Mouse (Mus musculus): ENCODE measurements around the gene Uqcr11. TPM values are rescaled to one million over a fixed set of nuclear protein-coding genes. Genes with fewer than 3 reads are reported as not detected.

The Uqcr11 gene
- total RNA-seq, 2 experiments from 2014 or later = 373 to 394 TPM

- Histone ChIP-seq H3K4me3 (no peak overlapping the region), H3K27ac (no peak overlapping the region)
- intact Hi-C loops (cut with DNase I) = no loop called here
- TF ChIP-seq CTCF (IDR thresholded peaks at IDR 0.05) = no peak
- no peak for DNase-seq (ENCODE audit: extremely low spot score in 1 of 2, low spot score in 2 of 2)
Measured at GRCm38 (mm10) chr10:80367954-80368353, 38.7 kb downstream of the Uqcr11 start.

GRCm38 (mm10) chr10:80365736-80366135 lies 40.9 kb downstream of the Uqcr11 start:
- H3K4me3 ChIP-seq = no peak overlapping the region
- H3K27ac ChIP-seq = no peak overlapping the region
- no peak for DNase-seq (ENCODE audit: extremely low spot score in 1 of 2, low spot score in 2 of 2)
- TF ChIP-seq CTCF (IDR thresholded peaks at IDR 0.05) = no peak
- intact Hi-C loops (cut with DNase I) = no loop called here

GRCm38 (mm10) chr10:80363734-80364133 lies 42.9 kb downstream of the Uqcr11 start:
- no peak for DNase-seq (ENCODE audit: extremely low spot score in 1 of 2, low spot score in 2 of 2)
- TF ChIP-seq CTCF (IDR thresholded peaks at IDR 0.05) = no peak
- H3K27ac ChIP-seq = no peak overlapping the region
- intact Hi-C loops (cut with DNase I) = no loop called here
- H3K4me3 ChIP-seq = no peak overlapping the region

GRCm38 (mm10) chr10:80357994-80358639 lies 48.5 kb downstream of the Uqcr11 start:
- Histone ChIP-seq H3K4me3 (0 out of 2 replicates have a peak overlapping the region, but pooled peaks have one; percentile 22), H3K27ac (no peak overlapping the region)
- no peak for TF ChIP-seq CTCF (IDR thresholded peaks at IDR 0.05)
- no peak for DNase-seq (ENCODE audit: extremely low spot score in 1 of 2, low spot score in 2 of 2)
- intact Hi-C loops (cut with DNase I) = loop anchor here (2.0 kb wide), 1 partner anchor 13 kb away; no protein-coding TSS in a partner anchor

GRCm38 (mm10) chr10:80357336-80357735 lies 49.3 kb downstream of the Uqcr11 start:
- Histone ChIP-seq H3K27ac (no peak overlapping the region), H3K4me3 (peak overlapping the region; percentile 50)
- DNase-seq (ENCODE audit: extremely low spot score in 1 of 2, low spot score in 2 of 2) = no peak
- intact Hi-C loops (cut with DNase I) = loop anchor here (2.0 kb wide), 1 partner anchor 13 kb away; no protein-coding TSS in a partner anchor
- TF ChIP-seq CTCF (IDR thresholded peaks at IDR 0.05) = no peak

- intact Hi-C loops (cut with DNase I) = loop anchor here (2.0 kb wide), 1 partner anchor 14 kb away; no protein-coding TSS in a partner anchor
- DNase-seq (ENCODE audit: extremely low spot score in 1 of 2, low spot score in 2 of 2) = peak in 1 of 2 experiments; percentile 31
Measured at GRCm38 (mm10) chr10:80356737-80357136, 49.9 kb downstream of the Uqcr11 start.

GRCm38 (mm10) chr10:80356001-80356682 lies 50.5 kb downstream of the Uqcr11 start, which contains the start of gene Plk5:
Plk5 (plus strand) TSS chr10:80356459.
- peak within 1 kb of the TSS; percentile 40 for H3K27ac ChIP-seq
- DNase-seq (ENCODE audit: extremely low spot score in 1 of 2, low spot score in 2 of 2) = peak in 1 of 2 experiments; percentile 49
- TF ChIP-seq CTCF (IDR thresholded peaks at IDR 0.05) = no peak
- peak within 1 kb of the TSS; percentile 50 for H3K4me3 ChIP-seq
- intact Hi-C loops (cut with DNase I) = loop anchor here (2.0 kb wide), 1 partner anchor 15 kb away; no protein-coding TSS in a partner anchor

More at GRCm38 (mm10) chr10:80356737-80357136, 49.9 kb downstream of the Uqcr11 start:
- peak overlapping the region; percentile 40; the same call in 1 of the 2 replicates for H3K27ac ChIP-seq
- no peak for TF ChIP-seq CTCF (IDR thresholded peaks at IDR 0.05)
- H3K4me3 ChIP-seq = peak overlapping the region; percentile 50

GRCm38 (mm10) chr10:80355431-80355830 lies 51.2 kb downstream of the Uqcr11 start:
- no peak for DNase-seq (ENCODE audit: extremely low spot score in 1 of 2, low spot score in 2 of 2)
- intact Hi-C loops (cut with DNase I) = no loop called here
- Histone ChIP-seq H3K4me3 (no peak overlapping the region), H3K27ac (peak overlapping the region; percentile 40)
- TF ChIP-seq CTCF (IDR thresholded peaks at IDR 0.05) = no peak

Small RNA genes lying within 50 kb of the gene (microRNA-seq; reads per million reads assigned to microRNA genes)
- 0 to 0.49 reads per million in 2 experiments for gene Gm22721

Other genes with a start within 250 kb of the Uqcr11 start
- gene Cirbp, start 240.8 kb downstream of the Uqcr11 start, total RNA-seq (2021) = 10 to 100 TPM; 75.8 to 93.0 TPM
- gene 1600002K03Rik, start 233.9 kb downstream of the Uqcr11 start, total RNA-seq (2021) = 1 to 10 TPM; 6.0 to 8.1 TPM
- 1 to 10 TPM; 6.8 to 7.2 TPM for gene Efna2, start 227.3 kb downstream of the Uqcr11 start, total RNA-seq (2021)
- 10 to 100 TPM; 37.8 to 43.3 TPM for gene Mum1, start 180.4 kb downstream of the Uqcr11 start, total RNA-seq (2021)
- 100 to 1,000 TPM; 194 to 206 TPM for gene Ndufs7, start 157.7 kb downstream of the Uqcr11 start, total RNA-seq (2021)
- gene Gamt, start 145.8 kb downstream of the Uqcr11 start, total RNA-seq (2021) = 10 to 100 TPM; 16.6 to 23.3 TPM
- 10 to 100 TPM; 87.4 to 90.3 TPM for gene Dazap1, start 145.3 kb downstream of the Uqcr11 start, total RNA-seq (2021)
- gene Rps15, start 114.4 kb downstream of the Uqcr11 start, total RNA-seq (2021) = 100 to 1,000 TPM; 816 to 913 TPM
- 100 to 1,000 TPM; 111 to 113 TPM for gene Apc2, start 110.9 kb downstream of the Uqcr11 start, total RNA-seq (2021)
- gene 2310011J03Rik, start 86.3 kb downstream of the Uqcr11 start, total RNA-seq (2021) = 10 to 100 TPM; 26.3 to 26.9 TPM
- 1 to 10 TPM; 4.0 to 5.4 TPM for gene Pcsk4, start 77.3 kb downstream of the Uqcr11 start, total RNA-seq (2021)
- 10 to 100 TPM; 13.5 to 13.6 TPM for gene Reep6, start 76.9 kb downstream of the Uqcr11 start, total RNA-seq (2021)
- 10 to 100 TPM in 1 of 2 experiments, 1 to 10 TPM in 1; 7.9 to 11.1 TPM for gene Adamtsl5, start 58.4 kb downstream of the Uqcr11 start, total RNA-seq (2021)
- 10 to 100 TPM; 27.3 to 37.9 TPM for gene Plk5, start 50.4 kb downstream of the Uqcr11 start, total RNA-seq (2021)
- 10 to 100 TPM; 19.2 to 20.6 TPM for gene Mex3d, start 19.2 kb downstream of the Uqcr11 start, total RNA-seq (2021)
- 100 to 1,000 TPM; 139 to 150 TPM for gene Mbd3, start 7.3 kb downstream of the Uqcr11 start, total RNA-seq (2021)
- gene Tcf3, start 26.8 kb upstream of the Uqcr11 start, total RNA-seq (2021) = 10 to 100 TPM; 28.9 to 30.1 TPM
- gene Onecut3, start 88.0 kb upstream of the Uqcr11 start, total RNA-seq (2021) = not detected
- gene Atp8b3, start 132.3 kb upstream of the Uqcr11 start, total RNA-seq (2021) = under 1 TPM; 0.11 to 0.63 TPM
- gene Rexo1, start 154.7 kb upstream of the Uqcr11 start, total RNA-seq (2021) = 10 to 100 TPM; 46.5 to 51.3 TPM
- gene Klf16, start 170.5 kb upstream of the Uqcr11 start, total RNA-seq (2021) = 10 to 100 TPM; 48.2 to 59.7 TPM
- gene Abhd17a, start 183.5 kb upstream of the Uqcr11 start, total RNA-seq (2021) = 100 to 1,000 TPM; 185 to 191 TPM
- 10 to 100 TPM; 41.5 to 44.8 TPM for gene Scamp4, start 196.0 kb upstream of the Uqcr11 start, total RNA-seq (2021)
- 1 to 10 TPM; 1.3 to 5.6 TPM for gene Adat3, start 196.1 kb upstream of the Uqcr11 start, total RNA-seq (2021)
- gene Gm49322, start 199.2 kb upstream of the Uqcr11 start, total RNA-seq (2021) = 1 to 10 TPM; 2.7 to 4.2 TPM
- gene Csnk1g2, start 216.0 kb upstream of the Uqcr11 start, total RNA-seq (2021) = 100 to 1,000 TPM; 244 to 251 TPM

Data from left cerebral cortex, adult 2 months (tissue).